Mouse (Mus musculus) brain, embryonic 14.5 days (tissue): ENCODE results near the gene Cd160. TPM values are rescaled to one million over a fixed set of nuclear protein-coding genes. Genes with fewer than 3 reads are reported as not detected.

Source experiments
- DNase-seq: peaks from one replicate; pipeline ENCODE4 v3.0.0-alpha.2; 2011; ENCODE audit warnings: low read depth
- CTCF ChIP-seq: fragments of 200-500 bp; IDR thresholded peaks from 2 replicates; pipeline ENCODE4 v1.5.1; 2012; ENCODE audit warnings: inconsistent platforms, mild to moderate bottlenecking, moderate library complexity, borderline replicate concordance; ENCODE audit not compliant: insufficient read depth, insufficient read length; ENCODE audit errors: extremely low read depth
- POLR2A ChIP-seq: fragments of 200-500 bp; IDR thresholded peaks from 2 replicates; pipeline ENCODE4 v1.6.1; 2012; ENCODE audit warnings: mild to moderate bottlenecking, inconsistent platforms, borderline replicate concordance; ENCODE audit not compliant: poor library complexity, insufficient read depth, insufficient read length, severe bottlenecking; ENCODE audit errors: extremely low read depth
- polyA plus RNA-seq: library from polyadenylated mRNA; depleted of rRNA; stranded (reverse); fragments of >200 nt; gene quantifications from 2 replicates; pipeline ENCODE4 v1.2.3, GENCODE M21; 2012; rRNA removed

The Cd160 gene
- polyA plus RNA-seq, 1 experiment = not detected

GRCm38 (mm10) chr3:96802214-96802613 lies 26.9 kb downstream of the Cd160 start:
- TF ChIP-seq POLR2A (no peak), CTCF (no peak)
- DNase-seq = no peak

- no peak for TF ChIP-seq CTCF
- TF ChIP-seq POLR2A = no peak
- DNase-seq = no peak
These were observed 28.9 kb downstream of the Cd160 start for GRCm38 (mm10) chr3:96800254-96800653.

GRCm38 (mm10) chr3:96788506-96788905 lies 40.6 kb downstream of the Cd160 start:
- no peak for DNase-seq
- TF ChIP-seq POLR2A (no peak), CTCF (no peak)

- TF ChIP-seq POLR2A = no peak
- TF ChIP-seq CTCF = no peak
- DNase-seq = no peak
These were observed 41.4 kb downstream of the Cd160 start for GRCm38 (mm10) chr3:96787784-96788183.

- DNase-seq = peak; percentile 12
- TF ChIP-seq POLR2A (no peak), CTCF (no peak)
These were observed 46.9 kb downstream of the Cd160 start for GRCm38 (mm10) chr3:96782236-96782635.

GRCm38 (mm10) chr3:96777120-96777519 lies 52.0 kb downstream of the Cd160 start:
- TF ChIP-seq POLR2A (no peak), CTCF (no peak)
- no peak for DNase-seq

- TF ChIP-seq POLR2A (no peak), CTCF (no peak)
- DNase-seq = no peak
These were observed 56.2 kb downstream of the Cd160 start for GRCm38 (mm10) chr3:96772949-96773348.

GRCm38 (mm10) chr3:96769971-96770370 lies 59.2 kb downstream of the Cd160 start:
- no peak for DNase-seq
- TF ChIP-seq POLR2A (no peak), CTCF (no peak)

GRCm38 (mm10) chr3:96764528-96764927 lies 64.6 kb downstream of the Cd160 start:
- no peak for DNase-seq
- TF ChIP-seq CTCF (no peak), POLR2A (no peak)

GRCm38 (mm10) chr3:96759695-96760094 lies 69.5 kb downstream of the Cd160 start:
- DNase-seq = no peak
- TF ChIP-seq CTCF (no peak), POLR2A (no peak)

GRCm38 (mm10) chr3:96757691-96758090 lies 71.5 kb downstream of the Cd160 start:
- no peak for DNase-seq
- TF ChIP-seq CTCF = no peak
- TF ChIP-seq POLR2A = no peak

- TF ChIP-seq CTCF (no peak), POLR2A (no peak)
- no peak for DNase-seq
These were observed 73.2 kb downstream of the Cd160 start for GRCm38 (mm10) chr3:96755935-96756334.

Other genes with a start within 250 kb of the Cd160 start
- 30.1 and 39.1 TPM in 2 replicates for gene Polr3gl, start 235.2 kb downstream of the Cd160 start, polyA plus RNA-seq
- 9.5 and 12.4 TPM in 2 replicates for gene Ankrd34a, start 232.7 kb downstream of the Cd160 start, polyA plus RNA-seq
- gene Lix1l, start 228.2 kb downstream of the Cd160 start, polyA plus RNA-seq = 86.8 and 88.9 TPM in 2 replicates
- gene Rbm8a, start 199.4 kb downstream of the Cd160 start, polyA plus RNA-seq = 42.9 and 57.2 TPM in 2 replicates
- 46.1 and 59.6 TPM in 2 replicates for gene Pex11b, start 194.0 kb downstream of the Cd160 start, polyA plus RNA-seq
- 0.16 and 0.27 TPM in 2 replicates for gene Gm42957, start 193.9 kb downstream of the Cd160 start, polyA plus RNA-seq
- gene Itga10, start 183.8 kb downstream of the Cd160 start, polyA plus RNA-seq = 5.4 and 5.8 TPM in 2 replicates
- gene Ankrd35, start 159.2 kb downstream of the Cd160 start, polyA plus RNA-seq = 2.5 and 2.8 TPM in 2 replicates
- gene Pias3, start 133.0 kb downstream of the Cd160 start, polyA plus RNA-seq = 32.3 and 34.6 TPM in 2 replicates
- 7.6 and 8.2 TPM in 2 replicates for gene Nudt17, start 120.8 kb downstream of the Cd160 start, polyA plus RNA-seq
- 42.7 and 45.0 TPM in 2 replicates for gene Polr3c, start 101.7 kb downstream of the Cd160 start, polyA plus RNA-seq
- 46.3 and 47.5 TPM in 2 replicates for gene Rnf115, start 101.7 kb downstream of the Cd160 start, polyA plus RNA-seq
- gene Pdzk1, start 67 bp downstream of the Cd160 start, polyA plus RNA-seq = 0.14 and 0.15 TPM in 2 replicates
- 1.7 and 2.9 TPM in 2 replicates for gene Gja5, start 75.3 kb upstream of the Cd160 start, polyA plus RNA-seq
- gene Gpr89, start 76.0 kb upstream of the Cd160 start, polyA plus RNA-seq = 14.5 and 15.6 TPM in 2 replicates
- not detected in 2 replicates for gene Gja8, start 96.7 kb upstream of the Cd160 start, polyA plus RNA-seq